Mouse (Mus musculus) CH12.LX (cell line): Measurements from ENCODE around the gene Wdr72. TPM values are rescaled to one million over a fixed set of nuclear protein-coding genes. Genes with fewer than 3 reads are reported as not detected.

Experiments
- DNase-seq: peaks from one replicate; pipeline ENCODE4 v3.0.0-alpha.2; 2013; ENCODE audit errors: extremely low read depth
- H3K27ac ChIP-seq: 2 replicates; pipeline ENCODE4 v1.5.1; 2012; ENCODE audit warnings: low read depth, mild to moderate bottlenecking, control low read depth, moderate library complexity; ENCODE audit not compliant: insufficient read depth
- H3K27me3 ChIP-seq: replicated peaks from 2 replicates; pipeline ENCODE3; 2012; ENCODE audit warnings: inconsistent platforms
- H3K36me3 ChIP-seq, 2 experiments: replicated peaks in 1 of 2; 2 replicates each; pipeline versions ENCODE3 to v1.6.1; 2012; ENCODE audit warnings: inconsistent platforms in 1 of 2, low read length in 1 of 2, mild to moderate bottlenecking in 1 of 2, mixed read lengths in 1 of 2, moderate library complexity in 1 of 2; ENCODE audit not compliant: control insufficient read depth in 1 of 2, insufficient read depth in 1 of 2
- H3K4me1 ChIP-seq, 2 experiments: 2 replicates each; pipeline ENCODE4 v1.6.1; 2012; ENCODE audit warnings: inconsistent platforms in 1 of 2, moderate library complexity in 1 of 2; ENCODE audit not compliant: insufficient read depth in 2 of 2, control insufficient read depth in 1 of 2
- H3K4me2 ChIP-seq: 2 replicates; pipeline ENCODE4 v1.6.1; 2012; ENCODE audit warnings: low read depth, mild to moderate bottlenecking, control low read depth; ENCODE audit not compliant: poor library complexity, insufficient read depth, severe bottlenecking
- H3K4me3 ChIP-seq, 3 experiments: fragments of 150-350 bp in 1 of 3; sonication (generic) in 1 of 3; replicated peaks in 1 of 3; 2 replicates each; pipeline versions ENCODE3 to v1.5.1; 2011 to 2012; ENCODE audit warnings: low read depth in 2 of 3, low read length in 2 of 3, mild to moderate bottlenecking in 2 of 3, moderate library complexity in 2 of 3, control low read depth in 1 of 3, improper control_type of control experiment in 1 of 3, inconsistent platforms in 1 of 3, mixed read lengths in 1 of 3; ENCODE audit not compliant: poor library complexity in 1 of 3
- H3K79me2 ChIP-seq: replicated peaks from 2 replicates; pipeline ENCODE4 v1.6.1; 2012; ENCODE audit warnings: mild to moderate bottlenecking, moderate library complexity; ENCODE audit not compliant: control insufficient read depth, poor library complexity, insufficient read depth, severe bottlenecking; ENCODE audit errors: extremely low read depth
- H3K9ac ChIP-seq: 2 replicates; pipeline ENCODE4 v1.6.1; 2012; ENCODE audit warnings: low read depth, mild to moderate bottlenecking, control low read depth, moderate library complexity; ENCODE audit not compliant: insufficient read depth
- H3K9me3 ChIP-seq: replicated peaks from 2 replicates; pipeline ENCODE3; 2012; ENCODE audit warnings: low read length, inconsistent platforms, mixed read lengths
- BHLHE40 ChIP-seq: IDR thresholded peaks from 2 replicates; pipeline ENCODE4 v1.6.1; 2011; ENCODE audit warnings: mild to moderate bottlenecking, low read depth, low read length, improper control_type of control experiment
- CHD1 ChIP-seq: IDR thresholded peaks from 2 replicates; pipeline ENCODE4 v1.6.1; 2012; ENCODE audit warnings: low read depth, low read length, improper control_type of control experiment, inconsistent platforms
- ELF1 ChIP-seq: IDR thresholded peaks from 2 replicates; pipeline ENCODE4 v1.6.1; 2014; ENCODE audit warnings: low read depth, mild to moderate bottlenecking, inconsistent platforms, low read length, improper control_type of control experiment
- ETS1 ChIP-seq: conservative IDR thresholded peaks from 2 replicates; pipeline ENCODE4 v1.6.1; 2012; ENCODE audit warnings: low read depth, mild to moderate bottlenecking, inconsistent platforms, low read length, improper control_type of control experiment, moderate library complexity
- GABPA ChIP-seq: IDR thresholded peaks from 2 replicates; pipeline ENCODE4 v1.6.1; 2012; ENCODE audit warnings: low read depth, low read length, improper control_type of control experiment, inconsistent platforms; ENCODE audit not compliant: insufficient replicate concordance
- HCFC1 ChIP-seq: IDR thresholded peaks from 2 replicates; pipeline ENCODE4 v1.6.1; 2012; ENCODE audit warnings: low read depth, mild to moderate bottlenecking, inconsistent platforms, low read length, improper control_type of control experiment
- IRF4 ChIP-seq: IDR thresholded peaks from 2 replicates; pipeline ENCODE4 v1.6.1; 2014; ENCODE audit warnings: low read depth, mild to moderate bottlenecking, inconsistent platforms, low read length, improper control_type of control experiment
- JUN ChIP-seq: IDR thresholded peaks from 2 replicates; pipeline ENCODE4 v1.6.1; 2011; ENCODE audit warnings: low read depth, mild to moderate bottlenecking, low read length, improper control_type of control experiment, moderate library complexity; ENCODE audit not compliant: insufficient read depth
- MAFK ChIP-seq: IDR thresholded peaks from 2 replicates; pipeline ENCODE4 v1.6.1; 2011; ENCODE audit warnings: low read length, improper control_type of control experiment; ENCODE audit not compliant: insufficient replicate concordance
- MAX ChIP-seq: IDR thresholded peaks from 2 replicates; pipeline ENCODE4 v1.6.1; 2011; ENCODE audit warnings: low read length, improper control_type of control experiment
- MEF2A ChIP-seq: IDR thresholded peaks from 2 replicates; pipeline ENCODE4 v1.6.1; 2014; ENCODE audit warnings: low read depth, mild to moderate bottlenecking, inconsistent platforms, low read length, improper control_type of control experiment, borderline replicate concordance
- MYC ChIP-seq: IDR thresholded peaks from 2 replicates; pipeline ENCODE4 v1.6.1; 2011; ENCODE audit warnings: low read depth, mild to moderate bottlenecking, improper control_type of control experiment, low read length
- NELFE ChIP-seq: IDR thresholded peaks from 2 replicates; pipeline ENCODE4 v1.6.1; 2011; ENCODE audit warnings: low read depth, low read length, improper control_type of control experiment
- NRF1 ChIP-seq: IDR thresholded peaks from 2 replicates; pipeline ENCODE4 v1.6.1; 2014; ENCODE audit warnings: low read depth, mild to moderate bottlenecking, inconsistent platforms, low read length, improper control_type of control experiment, moderate library complexity
- PAX5 ChIP-seq: IDR thresholded peaks from 2 replicates; pipeline ENCODE4 v1.6.1; 2012; ENCODE audit warnings: low read length, inconsistent platforms, mixed read lengths
- TBP ChIP-seq: conservative IDR thresholded peaks from 2 replicates; pipeline ENCODE4 v1.6.1; 2011; ENCODE audit warnings: low read depth, low read length, improper control_type of control experiment
- UBTF ChIP-seq: IDR thresholded peaks from 2 replicates; pipeline ENCODE4 v1.6.1; 2012; ENCODE audit warnings: low read depth, mild to moderate bottlenecking, inconsistent platforms, low read length, improper control_type of control experiment, moderate library complexity
- USF1 ChIP-seq: IDR thresholded peaks from 2 replicates; pipeline ENCODE4 v1.6.1; 2014; ENCODE audit warnings: low read depth, mild to moderate bottlenecking, inconsistent platforms, low read length, improper control_type of control experiment
- USF2 ChIP-seq: conservative IDR thresholded peaks from 2 replicates; pipeline ENCODE4 v1.6.1; 2011; ENCODE audit warnings: low read depth, low read length, improper control_type of control experiment
- ZC3H11A ChIP-seq: IDR thresholded peaks from 2 replicates; pipeline ENCODE4 v1.6.1; 2012; ENCODE audit warnings: low read depth, mild to moderate bottlenecking, inconsistent platforms, low read length, improper control_type of control experiment
- ZMIZ1 ChIP-seq: IDR thresholded peaks from 2 replicates; pipeline ENCODE4 v1.6.1; 2012; ENCODE audit warnings: low read depth, mild to moderate bottlenecking, inconsistent platforms, low read length, improper control_type of control experiment
- dilution Hi-C: fragments of 300-500 bp; cut with MboI; formaldehyde crosslinking; loops from 2 replicates; pipeline ENCODE4 v1.14.3; 2020; ENCODE audit warnings: low sequenced_read_pairs; ENCODE audit not compliant: extremely low pct_unique_long_range_greater_than_20kb, extremely low pct_ligation_motif_present
- in situ Hi-C: fragments of 300-500 bp; cut with MboI; formaldehyde crosslinking; loops from 3 replicates; pipeline ENCODE4 v1.14.3; 2019; ENCODE audit warnings: low sequenced_read_pairs, low pct_ligation_motif_present, low pct_unique_long_range_greater_than_20kb, mixed read lengths
- polyA plus RNA-seq: library from polyadenylated mRNA; unstranded; fragments of >175 nt; gene quantifications from 2 replicates; pipeline ENCODE4 v1.2.1, GENCODE M21; 2012; ENCODE audit warnings: low read depth; ENCODE audit not compliant: insufficient read length
- total RNA-seq, 2 experiments: library from RNA; depleted of rRNA; stranded (reverse); fragments of 300-350 nt in 1 of 2; fragments of >200 nt in 1 of 2; gene quantifications; 2 replicates each; pipeline ENCODE4 v1.2.3; 2012 to 2014

Wdr72 gene
- total and polyA plus RNA-seq, 3 experiments: 0.04 TPM; not detected in 2

DNA sequence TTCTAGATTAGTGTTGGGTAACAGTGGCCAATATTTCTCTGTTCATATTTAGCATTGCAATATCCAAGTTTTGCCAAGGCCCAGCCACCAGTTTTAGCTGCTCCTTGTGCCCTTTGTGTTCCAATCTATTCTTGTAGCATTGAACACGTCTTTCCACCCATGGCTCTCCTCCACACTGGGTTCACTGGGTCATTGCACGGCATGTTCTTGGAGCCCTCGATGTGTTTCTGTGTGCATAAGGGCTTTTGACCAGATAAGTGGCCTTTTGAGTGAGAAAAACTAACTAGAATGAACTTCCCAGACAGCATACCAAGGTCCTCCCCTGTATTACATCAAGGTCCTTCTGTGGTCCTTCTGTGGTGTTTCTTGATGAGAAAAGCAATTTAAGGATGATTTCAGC lies 184.3 kb downstream of the Wdr72 start:
- in situ Hi-C loops: no loop called here

DNA sequence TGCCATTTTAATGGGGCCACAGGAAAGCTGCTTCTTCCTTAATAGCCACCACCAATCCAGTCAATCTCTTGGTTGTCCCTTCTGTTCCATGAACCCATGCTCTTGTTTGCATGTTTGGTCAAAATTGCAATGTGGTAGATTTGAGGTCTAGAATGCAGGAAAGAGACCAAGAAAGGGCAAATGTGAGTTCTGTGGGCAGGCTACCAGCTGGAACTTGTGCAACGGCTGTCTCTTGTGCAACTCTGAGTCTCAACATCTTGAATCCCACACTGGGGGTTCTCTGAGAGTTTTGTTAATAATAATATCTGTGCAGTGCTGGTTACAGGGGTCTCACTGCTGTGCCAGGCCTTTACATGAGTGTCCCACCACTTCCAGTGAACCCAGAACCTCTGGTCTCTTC lies 208.6 kb downstream of the Wdr72 start:
- H3K4me1 ChIP-seq: no peaks in the 10 kb centered on the region
- dilution Hi-C loops: no loop called here
- no peak overlapping the region for H3K27ac ChIP-seq
- no peak overlapping the region for H3K9ac ChIP-seq
- in situ Hi-C loops: no loop called here
- DNase-seq: no peak
- no peaks in the 10 kb centered on the region for H3K36me3 ChIP-seq
- H3K9me3 ChIP-seq: no peaks in the 10 kb centered on the region
- no peak overlapping the region for H3K4me3 ChIP-seq
- no peaks in the 10 kb centered on the region for H3K27me3 ChIP-seq
- H3K79me2 ChIP-seq: no peaks in the 10 kb centered on the region
- H3K4me2 ChIP-seq: no peak overlapping the region
- TF ChIP-seq ELF1: no peak
- no peak for TF ChIP-seq HCFC1
- no peak for TF ChIP-seq ZMIZ1
- TF ChIP-seq USF2: no peak
- TF ChIP-seq UBTF: no peak
- TF ChIP-seq PAX5: no peak
- TF ChIP-seq USF1: no peak
- TF ChIP-seq MYC: no peak
- TF ChIP-seq JUN: no peak
- TF ChIP-seq NRF1: no peak
- TF ChIP-seq MAFK: no peak
- no peak for TF ChIP-seq TBP
- TF ChIP-seq MEF2A: no peak
- no peak for TF ChIP-seq CHD1
- no peak for TF ChIP-seq ZC3H11A
- no peak for TF ChIP-seq IRF4

More for the DNA sequence above, 184.3 kb downstream of the Wdr72 start:
- Histone ChIP-seq H3K4me1 (no peaks in the 10 kb centered on the region), H3K27me3 (no peaks in the 10 kb centered on the region), H3K79me2 (no peaks in the 10 kb centered on the region), H3K27ac (no peak overlapping the region), H3K4me3 (no peak overlapping the region), H3K9me3 (no peaks in the 10 kb centered on the region), H3K4me2 (no peak overlapping the region), H3K36me3 (no peaks in the 10 kb centered on the region), H3K9ac (no peak overlapping the region)
- dilution Hi-C loops: no loop called here
- no peak for DNase-seq
- TF ChIP-seq NELFE (no peak), BHLHE40 (no peak), NRF1 (no peak), MAX (no peak), ETS1 (no peak), ELF1 (no peak), IRF4 (no peak), GABPA (no peak), MYC (no peak)
